17 mouse cellular contexts compared by ENCODE assay signal in genomic region chr11:103941351-103941750, GRCm38 (mm10). TPM values are rescaled to one million over a fixed set of nuclear protein-coding genes. Genes with fewer than 3 reads are reported as not detected.
DNase-seq lines count a peak whose midpoint lies in the region; ATAC-seq and TF ChIP-seq lines count a peak whose summit lies in the region.
"Had no signal": no experiment of that assay in that cellular context is flagged by ENCODE, and none has a peak within 500 bp of the region (broad histone marks: within the 10 kb centered on the region; RNA-seq: fewer than 3 reads in every experiment).

No protein-coding gene starts in this region.

- 52% methylated on average over 5 of the region's 5 CpGs for WGBS in heart, embryonic 16.5 days
- 45% methylated on average over 5 of the region's 5 CpGs for WGBS in spleen, adult 2 months

- no peaks in the 10 kb centered on the region for H3K36me3 ChIP-seq in heart, embryonic 16.5 days (ENCODE audit: control insufficient read depth, insufficient read depth)
- peaks cover 2% of the 10 kb centered on the region; the same call in 1 of the 2 replicates for H3K36me3 ChIP-seq in spleen, adult 2 months (ENCODE audit: control insufficient read depth, insufficient read depth, low read length)
- H3K36me3 ChIP-seq in splenic B cell, adult 2 months (ENCODE audit: control insufficient read depth, insufficient read depth, low read length, poor library complexity, severe bottlenecking), result no peaks in the 10 kb centered on the region; the same call in 1 of the 2 replicates
- H3K36me3 ChIP-seq: heart, embryonic 10.5 days had no signal

- no peak for TF ChIP-seq CTCF in spleen, adult 2 months (IDR thresholded peaks at IDR 0.05; ENCODE audit: extremely low read depth, insufficient read depth, insufficient read length, insufficient replicate concordance)

- H3K27ac ChIP-seq in heart, embryonic 16.5 days (ENCODE audit: low read length), result no peak overlapping the region
- peak overlapping the region; percentile 51; the same call in 1 of the 2 replicates for H3K27ac ChIP-seq in spleen, adult 2 months (ENCODE audit: insufficient read depth, low read length)
- H3K27ac ChIP-seq: heart, embryonic 10.5 days; left cerebral cortex, adult 2 months; macrophage had no signal

- ATAC-seq in heart, embryonic 16.5 days (replicated peaks; ENCODE audit: extremely low read depth, insufficient read depth, low FRiP score), result peak; percentile 52; the same call in 1 of the 2 replicates

- H3K4me1 ChIP-seq in heart, embryonic 16.5 days (ENCODE audit: control insufficient read depth, insufficient read depth, low read length), result no peaks in the 10 kb centered on the region
- H3K4me1 ChIP-seq in spleen, adult 2 months (ENCODE audit: control insufficient read depth, insufficient read depth, insufficient read length), result peaks cover 5% of the 10 kb centered on the region; the same call in 1 of the 2 replicates
- H3K4me1 ChIP-seq: heart, embryonic 10.5 days had no signal

- no peaks in the 10 kb centered on the region for H3K9me3 ChIP-seq in heart, embryonic 16.5 days (replicated peaks; ENCODE audit: control insufficient read depth, low read length)
- H3K9me3 ChIP-seq: heart, embryonic 10.5 days had no signal

- H3K27me3 ChIP-seq in heart, embryonic 16.5 days (ENCODE audit: control insufficient read depth, insufficient read depth, low read length), result no peaks in the 10 kb centered on the region
- H3K27me3 ChIP-seq in spleen, adult 2 months (ENCODE audit: control insufficient read depth, insufficient read depth, low read length), result no peaks in the 10 kb centered on the region
- no peaks in the 10 kb centered on the region for H3K27me3 ChIP-seq in splenic B cell, adult 2 months (ENCODE audit: control insufficient read depth, insufficient read depth, low read length, poor library complexity, severe bottlenecking)

- no peak overlapping the region for H3K4me3 ChIP-seq in heart, embryonic 16.5 days (ENCODE audit: low read length)
- H3K4me3 ChIP-seq in spleen, adult 2 months (ENCODE audit: extremely low read depth, insufficient read depth, insufficient read length), result no peak overlapping the region
- H3K4me3 ChIP-seq: erythroblast, embryonic 14.5 days; heart, embryonic 10.5 days; left cerebral cortex, adult 2 months had no signal

- intact Hi-C loops in heart, postnatal 36 days (cut with DNase I), result no loop called here
- intact Hi-C loops in left cerebral cortex, postnatal 14 days (cut with DNase I), result no loop called here
- intact Hi-C loops in left cerebral cortex, postnatal 25 days (cut with DNase I), result no loop called here

- no peak for DNase-seq in heart, postnatal 36 days
- no peak for DNase-seq in spleen, adult 2 months (ENCODE audit: low read depth in 1 of 2, low spot score in 2 of 2)
- no peak for DNase-seq in spleen, postnatal 14 days (ENCODE audit: low spot score in 2 of 2)
- peak; percentile 27 for DNase-seq in splenic B cell, adult 2 months (ENCODE audit: low read depth, low spot score)
- DNase-seq in left cerebral cortex, postnatal 14 days (ENCODE audit: low spot score in 2 of 2), result no peak
- no peak for DNase-seq in right cerebral cortex, postnatal 36 days (ENCODE audit: low spot score in 2 of 2)
- no peak for DNase-seq in left cerebral cortex, postnatal 25 days (ENCODE audit: low spot score in 2 of 2)
- DNase-seq: cerebellum, adult 9-10 months; gastrocnemius, postnatal 14 days; midbrain, embryonic 14.5 days; right cerebral cortex, adult 18-20 months; spleen, adult 18-20 months had no signal

- TF ChIP-seq POLR2A in spleen, adult 2 months (IDR thresholded peaks at IDR 0.05; ENCODE audit: low read depth, low read length), result no peak

- no peak overlapping the region for H3K4me2 ChIP-seq in heart, embryonic 16.5 days (ENCODE audit: low read depth, low read length)

- H3K9ac ChIP-seq in heart, embryonic 16.5 days (ENCODE audit: low read length), result no peak overlapping the region

RNA-seq across cellular contexts. Expression of gene Nsf, which starts 12.5 kb away (rescaled TPM):
- polyA plus RNA-seq in heart, embryonic 16.5 days (2015; fragmentation: Nextera tagmentation; extraction: Ambion mirVana), result 32.8 and 35.3 TPM in 2 replicates
- 10 to 100 TPM; 26.2 to 27.4 TPM for total RNA-seq in heart, postnatal 36 days (2021)
- 36.8 and 38.9 TPM in 2 replicates for polyA plus RNA-seq in spleen, adult 2 months (2012; rRNA removed)
- 100 to 1,000 TPM; 815 to 848 TPM for total RNA-seq in left cerebral cortex, postnatal 14 days (2021)
- 100 to 1,000 TPM; 889 to 958 TPM for total RNA-seq in left cerebral cortex, postnatal 25 days (2021)

RNA-seq across cellular contexts. Expression of gene Arf2, which starts 25.2 kb away (rescaled TPM):
- 59.2 and 62.7 TPM in 2 replicates for polyA plus RNA-seq in heart, embryonic 16.5 days (2015; fragmentation: Nextera tagmentation; extraction: Ambion mirVana)
- 10 to 100 TPM; 29.8 to 30.4 TPM for total RNA-seq in heart, postnatal 36 days (2021)
- polyA plus RNA-seq in spleen, adult 2 months (2012; rRNA removed), result 6.0 and 7.4 TPM in 2 replicates
- 10 to 100 TPM; 59.2 to 59.6 TPM for total RNA-seq in left cerebral cortex, postnatal 14 days (2021)
- 10 to 100 TPM; 48.9 to 56.4 TPM for total RNA-seq in left cerebral cortex, postnatal 25 days (2021)

Comparison
In these comparisons a context has a peak if more than half of its experiments do, and no peak if none do; other contexts are left out.
1. RNA of gene Nsf, which starts 12.5 kb away (total RNA-seq): 889 to 958 TPM in left cerebral cortex, postnatal 25 days and 815 to 848 TPM in left cerebral cortex, postnatal 14 days; 26.2 to 27.4 TPM in heart, postnatal 36 days; every median in the first group is over 10 times any median in the second.